Mouse (Mus musculus) cerebellum, postnatal 14 days (tissue): ENCODE data around the gene Zfp827.

ENCODE experiments used
- DNase-seq, 2 experiments: peaks; one replicate each; pipeline ENCODE4 v3.0.0; 2021; ENCODE audit warnings: mixed read lengths in 2 of 2

Gene Zfp827

GRCm38 (mm10) chr8:79027977-79028487, at the start of gene Zfp827:
Gene Zfp827, plus strand, starts transcription at chr8:79028437.
- DNase-seq, result peak; percentile 85 to 86

- DNase-seq, result no peak
Observed at GRCm38 (mm10) chr8:79004341-79004740, 23.9 kb upstream of the Zfp827 start.

GRCm38 (mm10) chr8:79015061-79015460, 13.2 kb upstream of the Zfp827 start:
- no peak for DNase-seq

- no peak for DNase-seq
Observed at GRCm38 (mm10) chr8:79016076-79016475, 12.2 kb upstream of the Zfp827 start.

- no peak for DNase-seq
Observed at GRCm38 (mm10) chr8:79016583-79016982, 11.7 kb upstream of the Zfp827 start.

GRCm38 (mm10) chr8:79023922-79024321, 4.3 kb upstream of the Zfp827 start:
- no peak for DNase-seq

- DNase-seq, result peak in 1 of 2 experiments; percentile 20
Observed at GRCm38 (mm10) chr8:79027319-79027718, 918 bp upstream of the Zfp827 start.

GRCm38 (mm10) chr8:79028541-79029395, 531 bp downstream of the Zfp827 start:
- peak; percentile 66 to 78 for DNase-seq

- peak; percentile 79 for DNase-seq
Observed at GRCm38 (mm10) chr8:79029396-79030325, 1.4 kb downstream of the Zfp827 start.

- DNase-seq, result peak; percentile 52 to 65
Observed at GRCm38 (mm10) chr8:79030326-79031265, 2.4 kb downstream of the Zfp827 start.

GRCm38 (mm10) chr8:79037532-79037931, 9.3 kb downstream of the Zfp827 start:
- DNase-seq, result no peak

- peak; percentile 81 to 82 for DNase-seq
Observed at GRCm38 (mm10) chr8:79037991-79038390, 9.8 kb downstream of the Zfp827 start.

- no peak for DNase-seq
Observed at GRCm38 (mm10) chr8:79041429-79041828, 13.2 kb downstream of the Zfp827 start.

- no peak for DNase-seq
Observed at GRCm38 (mm10) chr8:79042252-79042651, 14.0 kb downstream of the Zfp827 start.

GRCm38 (mm10) chr8:79044673-79045072, 16.4 kb downstream of the Zfp827 start:
- no peak for DNase-seq

GRCm38 (mm10) chr8:79046659-79047058, 18.4 kb downstream of the Zfp827 start:
- no peak for DNase-seq

- DNase-seq, result no peak
Observed at GRCm38 (mm10) chr8:79048388-79049005, 20.3 kb downstream of the Zfp827 start.

GRCm38 (mm10) chr8:79054222-79054621, 26.0 kb downstream of the Zfp827 start:
- DNase-seq, result no peak

GRCm38 (mm10) chr8:79057179-79057578, 28.9 kb downstream of the Zfp827 start:
- DNase-seq, result peak; percentile 16 to 43

GRCm38 (mm10) chr8:79059361-79059760, 31.1 kb downstream of the Zfp827 start:
- DNase-seq, result no peak

GRCm38 (mm10) chr8:79060013-79060609, 31.9 kb downstream of the Zfp827 start:
- no peak for DNase-seq
